Mouse (Mus musculus) stomach, postnatal 0 days (tissue): ENCODE data around the gene Lap3. TPM values are rescaled to one million over a fixed set of nuclear protein-coding genes. Genes with fewer than 3 reads are reported as not detected.

ENCODE experiments used
- ATAC-seq: fragments of 200-750 bp; cut with Nextera tagmentation; 2 replicates; pipeline ENCODE4 v1.8.0; 2017; ENCODE audit not compliant: low FRiP score, low TSS enrichment
- DNase-seq: peaks from one replicate; pipeline ENCODE4 v3.0.0-alpha.2; 2016; ENCODE audit warnings: low spot score
- H3K27ac ChIP-seq: fragments of 300-500 bp; sonication (generic); replicated peaks from 2 replicates; pipeline ENCODE4 v1.5.1; 2014; ENCODE audit warnings: mild to moderate bottlenecking, control low read depth
- H3K27me3 ChIP-seq: fragments of 300-500 bp; sonication (generic); 2 replicates; pipeline ENCODE4 v1.6.1; 2014; ENCODE audit warnings: low read length; ENCODE audit not compliant: control insufficient read depth, insufficient read depth
- H3K36me3 ChIP-seq: fragments of 300-500 bp; sonication (generic); 2 replicates; pipeline ENCODE4 v1.6.1; 2014; ENCODE audit warnings: low read length, mixed read lengths; ENCODE audit not compliant: control insufficient read depth, insufficient read depth
- H3K4me1 ChIP-seq: fragments of 300-500 bp; sonication (generic); replicated peaks from 2 replicates; pipeline ENCODE4 v1.6.1; 2014; ENCODE audit warnings: antibody characterized with exemption; ENCODE audit not compliant: control insufficient read depth, insufficient read depth
- H3K4me2 ChIP-seq: fragments of 300-500 bp; sonication (generic); replicated peaks from 2 replicates; pipeline ENCODE4 v1.6.1; 2014; ENCODE audit warnings: low read depth, mild to moderate bottlenecking, control low read depth, moderate library complexity
- H3K4me3 ChIP-seq: fragments of 300-500 bp; sonication (generic); 2 replicates; pipeline ENCODE4 v1.5.1; 2014; ENCODE audit warnings: low read depth, low read length, control low read depth
- H3K9ac ChIP-seq: fragments of 300-500 bp; sonication (generic); 2 replicates; pipeline ENCODE4 v1.6.1; 2014; ENCODE audit warnings: mild to moderate bottlenecking, low read length, control low read depth, mixed read lengths
- H3K9me3 ChIP-seq: fragments of 300-500 bp; sonication (generic); 2 replicates; pipeline ENCODE4 v1.6.1; 2016; ENCODE audit warnings: low read length; ENCODE audit not compliant: control insufficient read depth
- CTCF ChIP-seq: IDR thresholded peaks from 2 replicates; pipeline ENCODE4 v1.5.1; 2016; ENCODE audit warnings: antibody characterized with exemption, low read depth, mild to moderate bottlenecking, moderate library complexity
- EP300 ChIP-seq: optimal IDR thresholded peaks from 2 replicates; pipeline ENCODE3; 2016; ENCODE audit warnings: antibody characterized with exemption
- WGBS: fragments of 180-500 bp; shearing (Covaris S2); extraction: QIAGEN DNeasy Blood & Tissue Kit; methylation state at CpG from one replicate; pipeline ENCODE4 v1.1.7; 2014; 5-methylcytosine and 5-hydroxymethylcytosine counted together
- polyA plus RNA-seq: library from polyadenylated mRNA; unstranded; fragments of >200 nt; fragmentation: Nextera tagmentation; extraction: Ambion mirVana; gene quantifications from 2 replicates; pipeline ENCODE4 v1.2.1, GENCODE M21; 2015

The Lap3 gene
- polyA plus RNA-seq, 1 experiment from 2014 or later, result 63.2 TPM

GRCm38 (mm10) chr5:45529696-45530095 lies 36.5 kb downstream of the Lap3 start:
- Histone ChIP-seq H3K9me3 (no peaks in the 10 kb centered on the region), H3K9ac (no peak overlapping the region), H3K4me3 (no peak overlapping the region), H3K27me3 (no peaks in the 10 kb centered on the region), H3K4me2 (no peak overlapping the region), H3K27ac (no peak overlapping the region), H3K4me1 (no peaks in the 10 kb centered on the region), H3K36me3 (peaks cover 19% of the 10 kb centered on the region; the same call in 1 of the 2 replicates)
- no peak for TF ChIP-seq CTCF
- no peak for TF ChIP-seq EP300
- DNase-seq (peak; percentile 43), ATAC-seq (no peak)
- WGBS, result 84% methylated on average over 3 of the region's 3 CpGs

GRCm38 (mm10) chr5:45534319-45535098 lies 41.3 kb downstream of the Lap3 start:
- Histone ChIP-seq H3K9ac (no peak overlapping the region), H3K4me3 (no peak overlapping the region), H3K4me2 (no peak overlapping the region), H3K36me3 (peaks cover 3% of the 10 kb centered on the region; the same call in 1 of the 2 replicates), H3K27ac (no peak overlapping the region), H3K9me3 (no peaks in the 10 kb centered on the region), H3K4me1 (no peaks in the 10 kb centered on the region), H3K27me3 (no peaks in the 10 kb centered on the region)
- ATAC-seq, result peak; percentile 67
- TF ChIP-seq EP300, result no peak
- peak; percentile 71 for TF ChIP-seq CTCF
- peak; percentile 61 for DNase-seq
- WGBS, result 7% methylated on average over 15 of the region's 17 CpGs

DNA sequence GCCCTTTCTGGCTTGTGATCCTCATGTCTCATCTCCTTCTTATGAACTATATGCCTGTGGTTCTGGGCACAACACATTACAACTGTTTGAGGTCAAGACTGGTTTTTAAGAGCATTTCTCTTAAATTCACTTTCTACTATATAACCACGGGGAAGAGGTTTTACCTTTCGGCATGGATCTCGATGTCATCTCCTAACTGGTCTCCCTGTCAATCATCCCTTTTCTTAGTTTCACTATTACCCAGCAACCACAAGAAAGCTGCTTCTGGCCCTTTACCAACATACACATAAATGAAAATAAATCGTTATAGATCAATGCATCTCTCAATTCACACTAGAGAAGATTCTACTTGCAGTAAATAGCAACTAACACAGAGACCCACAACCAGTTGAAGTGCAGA lies 42.0 kb downstream of the Lap3 start:
- no peak for DNase-seq
- no peak overlapping the region for H3K9ac ChIP-seq
- H3K4me1 ChIP-seq, result no peaks in the 10 kb centered on the region
- H3K36me3 ChIP-seq, result peaks cover 3% of the 10 kb centered on the region; the same call in 1 of the 2 replicates
- no peak overlapping the region for H3K4me3 ChIP-seq
- TF ChIP-seq CTCF (no peak), EP300 (no peak)
- no peaks in the 10 kb centered on the region for H3K27me3 ChIP-seq
- no peak overlapping the region for H3K27ac ChIP-seq
- H3K9me3 ChIP-seq, result no peaks in the 10 kb centered on the region
- H3K4me2 ChIP-seq, result no peak overlapping the region
- WGBS, result 66% methylated on average over 4 of the region's 4 CpGs
- ATAC-seq, result no peak

DNA sequence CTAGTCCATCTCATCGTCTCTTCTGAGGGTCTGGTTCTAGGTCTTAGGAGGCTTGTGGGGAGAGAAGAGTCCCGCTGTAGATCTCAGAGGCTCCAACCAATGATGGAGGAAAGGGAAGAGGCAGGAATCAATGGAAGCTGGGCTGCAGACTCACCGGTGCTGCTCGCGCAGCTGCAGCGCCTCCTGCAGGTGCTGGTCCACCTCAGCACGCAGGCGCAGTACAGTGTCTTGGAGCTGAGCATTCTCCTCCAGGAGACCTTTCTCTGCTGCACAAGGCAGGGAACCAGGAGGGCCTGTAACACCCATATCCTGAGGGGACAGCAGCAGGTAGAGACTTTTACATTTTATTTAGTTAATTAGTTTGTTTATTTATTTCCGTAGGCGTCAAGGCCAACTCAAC lies 46.3 kb downstream of the Lap3 start:
- ATAC-seq (no peak), DNase-seq (no peak)
- H3K27me3 ChIP-seq, result no peaks in the 10 kb centered on the region
- no peaks in the 10 kb centered on the region for H3K4me1 ChIP-seq
- H3K27ac ChIP-seq, result no peak overlapping the region
- WGBS, result 53% methylated on average over 10 of the region's 10 CpGs
- TF ChIP-seq EP300 (no peak), CTCF (peak; percentile 47)
- no peak overlapping the region for H3K4me2 ChIP-seq
- no peak overlapping the region for H3K9ac ChIP-seq
- H3K9me3 ChIP-seq, result no peaks in the 10 kb centered on the region
- H3K4me3 ChIP-seq, result no peak overlapping the region
- H3K36me3 ChIP-seq, result no peaks in the 10 kb centered on the region

DNA sequence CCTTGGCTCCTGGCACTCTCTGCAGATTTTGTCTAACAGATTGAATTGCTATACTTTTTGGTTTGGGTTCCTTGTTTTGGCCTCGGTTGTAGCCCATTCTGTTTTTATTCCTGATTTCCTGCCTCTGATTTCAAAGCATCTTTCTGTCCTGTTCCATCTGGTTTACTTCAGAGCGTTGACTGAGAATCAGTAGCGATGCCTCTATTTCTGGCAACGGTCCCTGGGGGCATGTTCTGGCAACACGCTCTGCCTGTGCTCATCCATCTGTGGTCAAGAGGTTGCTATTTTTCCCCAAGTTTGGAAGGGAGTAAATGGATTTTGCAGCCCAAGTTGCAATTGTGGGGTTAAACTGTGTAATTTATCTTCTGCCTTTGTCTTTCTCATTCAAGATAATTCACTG lies 50.2 kb downstream of the Lap3 start:
- Histone ChIP-seq H3K27ac (no peak overlapping the region), H3K36me3 (no peaks in the 10 kb centered on the region), H3K4me3 (no peak overlapping the region), H3K4me2 (no peak overlapping the region), H3K4me1 (no peaks in the 10 kb centered on the region), H3K9me3 (no peaks in the 10 kb centered on the region), H3K9ac (no peak overlapping the region), H3K27me3 (no peaks in the 10 kb centered on the region)
- ATAC-seq (no peak), DNase-seq (no peak)
- 43% methylated on average over 5 of the region's 5 CpGs for WGBS
- TF ChIP-seq EP300 (no peak), CTCF (no peak)

DNA sequence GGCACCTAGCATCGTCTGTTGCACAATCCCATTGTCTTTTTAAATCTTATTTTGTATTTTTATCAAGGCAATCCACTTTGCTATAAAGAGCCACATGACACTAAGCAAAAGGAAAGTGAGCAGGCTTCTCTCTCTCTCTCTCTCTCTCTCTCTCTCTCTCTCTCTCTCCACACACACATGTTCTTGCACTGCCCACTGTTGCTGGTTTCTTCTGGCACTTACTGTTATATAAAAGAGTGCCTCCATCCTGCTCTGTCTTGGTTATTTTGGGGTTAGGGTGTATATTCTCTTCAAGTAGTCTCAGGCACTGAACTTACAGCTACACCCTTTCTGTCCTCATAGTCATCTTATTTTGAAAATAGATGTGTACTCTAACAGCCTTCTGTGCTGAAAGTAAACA lies 56.4 kb downstream of the Lap3 start:
- 74% methylated on average over 1 of the region's 1 CpGs for WGBS
- no peak for ATAC-seq
- Histone ChIP-seq H3K9me3 (no peaks in the 10 kb centered on the region), H3K36me3 (no peaks in the 10 kb centered on the region), H3K4me2 (no peak overlapping the region), H3K4me1 (no peaks in the 10 kb centered on the region), H3K4me3 (no peak overlapping the region), H3K9ac (no peak overlapping the region), H3K27me3 (no peaks in the 10 kb centered on the region), H3K27ac (no peak overlapping the region)
- no peak for DNase-seq
- TF ChIP-seq CTCF (no peak), EP300 (no peak)

Other genes starting within 250 kb of the Lap3 start
- 91.4 and 98.2 TPM in 2 replicates for gene Qdpr, start 43.1 kb upstream of the Lap3 start, polyA plus RNA-seq
- not detected in 2 replicates for gene Clrn2, start 39.6 kb upstream of the Lap3 start, polyA plus RNA-seq
- 160 and 169 TPM in 2 replicates for gene Med28, start 26.9 kb downstream of the Lap3 start, polyA plus RNA-seq
- gene Fam184b, start 146.2 kb downstream of the Lap3 start, polyA plus RNA-seq, result 1.7 and 1.9 TPM in 2 replicates
- gene Ncapg, start 176.5 kb downstream of the Lap3 start, polyA plus RNA-seq, result 7.9 and 11.4 TPM in 2 replicates